Mouse (Mus musculus): ENCODE measurements around the gene Mlf2. TPM values are rescaled to one million over a fixed set of nuclear protein-coding genes. Genes with fewer than 3 reads are reported as not detected.

Mlf2 gene
- polyA plus RNA-seq, 1 experiment from 2014 or later = 615 TPM

GRCm38 (mm10) chr6:124900801-124901480 lies 30.2 kb upstream of the Mlf2 start:
- WGBS = 44% methylated on average over 10 of the region's 10 CpGs
- Histone ChIP-seq H3K36me3 (no peaks in the 10 kb centered on the region), H3K4me1 (replicated peaks) (peaks cover 21% of the 10 kb centered on the region), H3K9ac (no peak overlapping the region), H3K9me3 (no peaks in the 10 kb centered on the region), H3K4me2 (no peak overlapping the region), H3K27ac (replicated peaks) (no peak overlapping the region), H3K4me3 (no peak overlapping the region), H3K27me3 (no peaks in the 10 kb centered on the region)
- ATAC-seq (ENCODE audit: low FRiP score, low read depth) = no peak

- Histone ChIP-seq H3K4me1 (replicated peaks) (peaks cover 21% of the 10 kb centered on the region), H3K36me3 (no peaks in the 10 kb centered on the region), H3K4me2 (no peak overlapping the region), H3K4me3 (no peak overlapping the region), H3K27ac (replicated peaks) (no peak overlapping the region), H3K27me3 (no peaks in the 10 kb centered on the region), H3K9me3 (no peaks in the 10 kb centered on the region), H3K9ac (no peak overlapping the region)
- no peak for ATAC-seq (ENCODE audit: low FRiP score, low read depth)
Measured at GRCm38 (mm10) chr6:124901851-124902250, 29.3 kb upstream of the Mlf2 start.

- peak; percentile 84 for ATAC-seq (ENCODE audit: low FRiP score, low read depth)
- H3K36me3 ChIP-seq = no peaks in the 10 kb centered on the region
- H3K27me3 ChIP-seq = no peaks in the 10 kb centered on the region
- H3K9ac ChIP-seq = peak overlapping the region; percentile 54
- peak overlapping the region; percentile 97 for H3K27ac ChIP-seq (replicated peaks)
- peak overlapping the region; percentile 39 for H3K4me3 ChIP-seq
- peaks cover 21% of the 10 kb centered on the region for H3K4me1 ChIP-seq (replicated peaks)
- WGBS = 0% methylated on average over 23 of the region's 23 CpGs
- H3K4me2 ChIP-seq = peak overlapping the region; percentile 69
- H3K9me3 ChIP-seq = no peaks in the 10 kb centered on the region
Measured at GRCm38 (mm10) chr6:124903580-124904151, 27.5 kb upstream of the Mlf2 start.

GRCm38 (mm10) chr6:124904161-124904981 lies 26.8 kb upstream of the Mlf2 start:
- Histone ChIP-seq H3K36me3 (no peaks in the 10 kb centered on the region), H3K27me3 (no peaks in the 10 kb centered on the region), H3K4me2 (peak overlapping the region; percentile 69), H3K9ac (peak overlapping the region; percentile 54), H3K4me3 (peak overlapping the region; percentile 39), H3K9me3 (no peaks in the 10 kb centered on the region), H3K4me1 (replicated peaks) (peaks cover 21% of the 10 kb centered on the region), H3K27ac (replicated peaks) (peak overlapping the region; percentile 97)
- peak; percentile 65 for ATAC-seq (ENCODE audit: low FRiP score, low read depth)
- WGBS = 9% methylated on average over 22 of the region's 24 CpGs

- no peaks in the 10 kb centered on the region for H3K36me3 ChIP-seq
- peak overlapping the region; percentile 39; the same call in 1 of the 2 replicates for H3K4me3 ChIP-seq
- H3K9ac ChIP-seq = peak overlapping the region; percentile 47; the same call in 1 of the 2 replicates
- H3K4me1 ChIP-seq (replicated peaks) = peaks cover 28% of the 10 kb centered on the region
- WGBS = 25% methylated on average over 16 of the region's 16 CpGs
- H3K9me3 ChIP-seq = no peaks in the 10 kb centered on the region
- peak overlapping the region; percentile 69 for H3K4me2 ChIP-seq
- peak overlapping the region; percentile 97 for H3K27ac ChIP-seq (replicated peaks)
- no peaks in the 10 kb centered on the region for H3K27me3 ChIP-seq
- ATAC-seq (ENCODE audit: low FRiP score, low read depth) = no peak
Measured at GRCm38 (mm10) chr6:124904991-124905860, 26.0 kb upstream of the Mlf2 start.

GRCm38 (mm10) chr6:124907767-124908166 lies 23.4 kb upstream of the Mlf2 start:
- WGBS = 81% methylated on average over 1 of the region's 1 CpGs
- H3K4me2 ChIP-seq = no peak overlapping the region
- H3K9ac ChIP-seq = no peak overlapping the region
- H3K4me3 ChIP-seq = no peak overlapping the region
- H3K4me1 ChIP-seq (replicated peaks) = peaks cover 35% of the 10 kb centered on the region
- H3K27me3 ChIP-seq = no peaks in the 10 kb centered on the region
- ATAC-seq (ENCODE audit: low FRiP score, low read depth) = no peak
- H3K9me3 ChIP-seq = no peaks in the 10 kb centered on the region
- H3K27ac ChIP-seq (replicated peaks) = no peak overlapping the region
- no peaks in the 10 kb centered on the region for H3K36me3 ChIP-seq

GRCm38 (mm10) chr6:124910032-124910431 lies 21.2 kb upstream of the Mlf2 start:
- Histone ChIP-seq H3K4me3 (peak overlapping the region; percentile 18; the same call in 1 of the 2 replicates), H3K4me2 (peak overlapping the region; percentile 47), H3K9ac (peak overlapping the region; percentile 36)

GRCm38 (mm10) chr6:124911533-124912218 lies 19.5 kb upstream of the Mlf2 start, which contains the start of gene Lag3:
TSS of gene Lag3 (minus strand) at chr6:124911705.
- 21% methylated on average over 12 of the region's 13 CpGs for WGBS
- H3K4me1 ChIP-seq (replicated peaks) = peaks cover 42% of the 10 kb centered on the region
- no peak for ATAC-seq (ENCODE audit: low FRiP score, low read depth)
- H3K9me3 ChIP-seq = no peaks in the 10 kb centered on the region
- peaks cover 17% of the 10 kb centered on the region for H3K36me3 ChIP-seq
- peak within 1 kb of the TSS; percentile 21; the same call in 1 of the 2 replicates for H3K4me2 ChIP-seq
- H3K27ac ChIP-seq (replicated peaks) = 0 out of 2 replicates have a peak within 1 kb of the TSS, but pooled peaks have one; percentile 25
- no peak within 1 kb of the TSS for H3K4me3 ChIP-seq
- no peaks in the 10 kb centered on the region for H3K27me3 ChIP-seq
- no peak within 1 kb of the TSS for H3K9ac ChIP-seq

More at GRCm38 (mm10) chr6:124910032-124910431, 21.2 kb upstream of the Mlf2 start:
- Histone ChIP-seq H3K36me3 (peaks cover 17% of the 10 kb centered on the region), H3K27me3 (no peaks in the 10 kb centered on the region), H3K9me3 (no peaks in the 10 kb centered on the region), H3K4me1 (replicated peaks) (peaks cover 35% of the 10 kb centered on the region), H3K27ac (replicated peaks) (no peak overlapping the region)
- 3% methylated on average over 32 of the region's 32 CpGs for WGBS
- ATAC-seq (ENCODE audit: low FRiP score, low read depth) = no peak

GRCm38 (mm10) chr6:124913214-124913613 lies 18.0 kb upstream of the Mlf2 start:
- H3K27ac ChIP-seq (replicated peaks) = peak overlapping the region; percentile 100
- WGBS = 58% methylated on average over 6 of the region's 6 CpGs
- 0 out of 2 replicates have a peak overlapping the region, but pooled peaks have one; percentile 0 for H3K4me2 ChIP-seq
- no peaks in the 10 kb centered on the region for H3K9me3 ChIP-seq
- ATAC-seq (ENCODE audit: low FRiP score, low read depth) = no peak
- no peak overlapping the region for H3K4me3 ChIP-seq
- no peaks in the 10 kb centered on the region for H3K27me3 ChIP-seq
- peaks cover 45% of the 10 kb centered on the region for H3K4me1 ChIP-seq (replicated peaks)
- no peak overlapping the region for H3K9ac ChIP-seq
- H3K36me3 ChIP-seq = peaks cover 17% of the 10 kb centered on the region

GRCm38 (mm10) chr6:124913721-124914285 lies 17.4 kb upstream of the Mlf2 start:
- H3K36me3 ChIP-seq = peaks cover 17% of the 10 kb centered on the region
- H3K4me3 ChIP-seq = no peak overlapping the region
- peak overlapping the region; percentile 98; the same call in 1 of the 2 replicates for H3K4me2 ChIP-seq
- WGBS = 51% methylated on average over 14 of the region's 14 CpGs
- ATAC-seq (ENCODE audit: low FRiP score, low read depth) = no peak
- peak overlapping the region; percentile 100 for H3K27ac ChIP-seq (replicated peaks)
- H3K4me1 ChIP-seq (replicated peaks) = peaks cover 51% of the 10 kb centered on the region
- 0 out of 2 replicates have a peak overlapping the region, but pooled peaks have one; percentile 99 for H3K9ac ChIP-seq
- no peaks in the 10 kb centered on the region for H3K27me3 ChIP-seq
- H3K9me3 ChIP-seq = no peaks in the 10 kb centered on the region
